Mouse (Mus musculus) embryonic stem cell, embryonic (primary cell): ENCODE results near the gene Mical3.

ENCODE experiments used
- CTCF ChIA-PET, 4 experiments: fragments of 300-600 bp in 2 of 4; fragments of 350-600 bp in 2 of 4; sonication (Branson Sonifier 250); formaldehyde crosslinking; loops; one replicate each; lab custom pipeline; 2022; ENCODE audit warnings: inconsistent platforms in 2 of 4; lab: Charles Lee
- POLR2A ChIA-PET, 4 experiments: fragments of 300-600 bp in 2 of 4; fragments of 350-600 bp in 2 of 4; sonication (Branson Sonifier 250); formaldehyde crosslinking; loops; one replicate each; lab custom pipeline; 2022; ENCODE audit warnings: antibody characterized with exemption in 4 of 4, inconsistent platforms in 1 of 4; lab: Charles Lee

Mical3 gene

DNA sequence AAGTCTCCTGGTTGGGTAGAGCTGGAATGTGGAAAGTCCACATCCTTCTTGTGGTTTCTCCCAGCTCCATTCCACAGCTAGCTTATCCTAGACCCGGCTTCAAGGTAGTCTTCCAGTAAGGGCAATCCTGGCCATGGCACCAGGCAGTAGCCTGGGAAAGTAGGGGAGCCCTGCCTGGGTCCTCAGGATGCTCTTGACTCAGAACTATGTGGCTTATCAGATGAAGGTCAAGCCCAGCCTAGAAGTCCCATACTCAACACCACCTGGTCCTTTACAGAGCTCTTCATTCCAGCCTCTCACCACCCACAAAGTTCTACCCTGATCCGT, 215.2 kb downstream of the Mical3 start:
- CTCF ChIA-PET: interaction anchor here (0.6 to 3.8 kb wide), 26 partner anchors 8 to 1425 kb away, joined by 3 to 29 read pairs (median 6); partner anchors contain the start of genes Mical3 (in 1 of the 4) and Phc1 (in 1 of the 4)
- POLR2A ChIA-PET: interaction anchor here (0.6 to 17.0 kb wide), 38 partner anchors 8 to 518 kb away, joined by 3 to 252 read pairs (median 5); partner anchors contain the start of genes Pex26 (in 2 of the 4), Atp6v1e1 (in 1 of the 4) and Bcl2l13 (in 1 of the 4)

GRCm38 (mm10) chr6:120914911-120915648, 215.7 kb downstream of the Mical3 start:
- CTCF ChIA-PET: interaction anchor here (0.6 to 3.8 kb wide), 36 partner anchors 8 to 1426 kb away, joined by 3 to 29 read pairs (median 5); partner anchors contain the start of genes Mical3 (in 2 of the 4), Pex26 (in 1 of the 4) and Phc1 (in 1 of the 4)
- POLR2A ChIA-PET: interaction anchor here (0.6 to 17.0 kb wide), 42 partner anchors 9 to 805 kb away, joined by 3 to 252 read pairs (median 5); partner anchors contain the start of genes Atp6v1e1 (in 1 of the 4), Bcl2l13 (in 1 of the 4) and Pex26 (in 1 of the 4)

- CTCF ChIA-PET: interaction anchor here (0.6 to 3.8 kb wide), 19 partner anchors 10 to 373 kb away, joined by 3 to 29 read pairs (median 6); partner anchors contain the start of gene Mical3 (in 2 of the 4)
- POLR2A ChIA-PET: interaction anchor here (0.6 to 17.0 kb wide), 21 partner anchors 9 to 253 kb away, joined by 3 to 252 read pairs (median 5); partner anchors contain the start of genes Atp6v1e1 (in 1 of the 4) and Bcl2l13 (in 1 of the 4)
Observed at GRCm38 (mm10) chr6:120914533-120914910, 216.3 kb downstream of the Mical3 start.

GRCm38 (mm10) chr6:120913783-120914182, 217.0 kb downstream of the Mical3 start:
- ChIA-PET POLR2A (interaction anchor here in 2 of 4 experiments (1.4 to 17.0 kb wide), 5 partner anchors 8 to 91 kb away, joined by 3 to 252 read pairs (median 23); partner anchors contain the start of genes Atp6v1e1 (in 1 of the 2) and Bcl2l13 (in 1 of the 2)), CTCF (interaction anchor here in 2 of 4 experiments (1.2 to 3.8 kb wide), 4 partner anchors 10 to 264 kb away, joined by 3 to 16 read pairs (median 8); no protein-coding TSS in a partner anchor)

DNA sequence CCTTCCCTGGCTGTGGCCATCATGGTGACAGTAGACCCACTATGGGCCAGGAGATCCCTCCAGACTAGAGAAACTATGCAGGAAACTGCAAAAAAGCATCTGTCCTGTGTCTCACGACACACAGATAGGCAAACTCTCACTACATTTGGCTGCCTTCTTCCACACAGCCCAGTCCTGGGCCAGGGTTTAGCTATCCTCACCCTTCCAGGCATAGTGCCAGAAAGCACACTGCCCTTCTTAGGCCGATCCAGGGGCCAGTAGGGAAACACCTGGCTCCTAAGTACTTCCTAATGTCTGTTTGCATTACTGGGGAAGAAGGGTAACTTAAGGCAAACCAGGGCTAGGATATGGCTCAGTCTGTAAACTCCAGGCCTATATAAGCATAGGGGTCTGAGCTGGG, 217.9 kb downstream of the Mical3 start:
- ChIA-PET CTCF (interaction anchor here in 1 of 4 experiments (1.2 to 3.8 kb wide), 3 partner anchors 10 to 265 kb away, joined by 3 to 16 read pairs (median 6); no protein-coding TSS in a partner anchor), POLR2A (interaction anchor here in 2 of 4 experiments (0.5 to 17.0 kb wide), 9 partner anchors 8 to 90 kb away, joined by 3 to 252 read pairs (median 5); partner anchors contain the start of genes Atp6v1e1 (in 1 of the 2) and Bcl2l13 (in 1 of the 2))

GRCm38 (mm10) chr6:120911213-120912007, 219.4 kb downstream of the Mical3 start:
- POLR2A ChIA-PET: interaction anchor here in 2 of 4 experiments (0.6 to 17.0 kb wide), 12 partner anchors 8 to 319 kb away, joined by 3 to 252 read pairs (median 4); partner anchors contain the start of gene Atp6v1e1 (in 2 of the 2)
- CTCF ChIA-PET: interaction anchor here in 3 of 4 experiments (0.6 to 1.5 kb wide), 4 partner anchors 8 to 862 kb away, joined by 3 to 7 read pairs (median 4); no protein-coding TSS in a partner anchor

DNA sequence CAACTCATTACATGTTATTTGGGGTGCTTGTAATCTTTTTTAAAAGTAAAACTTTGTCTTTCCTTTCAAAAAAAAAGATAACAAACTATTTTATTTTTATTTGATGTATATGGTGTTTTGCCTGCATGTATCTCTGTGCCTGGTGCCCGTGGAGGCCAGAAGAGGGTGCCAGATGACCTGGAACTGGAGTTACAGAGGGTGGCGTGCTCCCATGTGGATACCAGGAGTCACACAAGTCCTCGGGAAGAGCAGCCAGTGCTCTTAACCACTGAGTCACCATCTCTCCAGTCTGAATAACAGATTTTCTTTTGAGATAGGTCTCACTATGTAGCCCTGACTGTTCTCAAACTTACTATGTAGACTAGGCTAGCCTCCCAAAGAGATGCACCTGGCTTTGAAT, 221.3 kb downstream of the Mical3 start:
- ChIA-PET CTCF (no interaction called here), POLR2A (interaction anchor here in 1 of 4 experiments (19.0 kb wide), 1 partner anchor 9 kb away, joined by 252 read pairs; the partner anchor contains the start of gene Bid)

DNA sequence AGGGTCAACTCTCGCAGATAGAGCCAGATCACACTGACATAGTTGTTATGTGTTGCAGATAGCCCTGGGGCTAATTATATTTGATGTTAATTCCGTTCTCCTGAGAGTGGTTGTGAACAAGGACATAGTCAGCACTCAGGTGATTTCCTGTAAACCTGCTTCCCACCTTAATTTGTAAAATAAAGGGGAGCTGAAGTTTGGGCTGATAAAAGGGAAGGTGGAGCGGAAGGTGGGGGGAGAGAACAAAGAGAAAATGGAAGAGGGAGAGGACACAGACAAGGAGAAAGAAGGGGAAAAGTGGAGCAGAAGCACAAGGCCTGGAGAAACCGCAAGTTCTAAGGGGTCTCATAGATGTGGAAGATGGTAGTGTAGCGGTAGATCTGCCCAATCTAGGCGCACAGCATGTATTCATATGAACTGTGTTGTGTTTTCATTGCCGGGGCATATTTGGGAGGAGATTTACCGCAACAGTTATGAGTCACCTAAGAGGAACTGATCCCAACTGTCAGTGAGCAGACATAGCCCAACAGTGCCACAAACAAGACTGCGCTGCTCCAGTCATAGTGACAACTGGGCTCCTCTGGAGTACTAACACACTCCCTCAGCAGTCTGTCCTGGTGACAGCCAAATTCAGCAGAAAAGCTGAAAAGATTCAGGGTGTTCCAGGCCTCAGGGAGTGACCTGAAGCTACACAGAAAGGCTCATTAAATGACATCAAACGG, 222.8 kb downstream of the Mical3 start:
- ChIA-PET CTCF (interaction anchor here in 2 of 4 experiments (1.2 to 2.6 kb wide), 2 partner anchors 10 kb away, joined by 7 to 13 read pairs; no protein-coding TSS in a partner anchor), POLR2A (interaction anchor here in 2 of 4 experiments (0.6 to 19.0 kb wide), 30 partner anchors 7 to 286 kb away, joined by 3 to 252 read pairs (median 4); partner anchors contain the start of genes Atp6v1e1 (in 2 of the 2) and Bid (in 2 of the 2))

- CTCF ChIA-PET: interaction anchor here (0.6 to 2.6 kb wide), 6 partner anchors 8 to 34 kb away, joined by 3 to 13 read pairs (median 4); no protein-coding TSS in a partner anchor
- POLR2A ChIA-PET: interaction anchor here (0.7 to 19.0 kb wide), 28 partner anchors 8 to 1761 kb away, joined by 3 to 252 read pairs (median 4); partner anchors contain the start of genes Bid (in 4 of the 4), Atp6v1e1 (in 2 of the 4), Bcl2l13 (in 1 of the 4) and Mical3 (in 1 of the 4)
Observed at GRCm38 (mm10) chr6:120906521-120906920, 224.3 kb downstream of the Mical3 start.

- ChIA-PET CTCF (interaction anchor here in 1 of 4 experiments (2.4 kb wide), 1 partner anchor 10 kb away, joined by 29 read pairs; the partner anchor contains the start of gene Bid), POLR2A (interaction anchor here in 2 of 4 experiments (0.6 to 19.0 kb wide), 15 partner anchors 9 to 379 kb away, joined by 3 to 252 read pairs (median 6); partner anchors contain the start of genes Bid (in 2 of the 2) and Atp6v1e1 (in 1 of the 2))
Observed at GRCm38 (mm10) chr6:120905111-120905510, 225.7 kb downstream of the Mical3 start.

GRCm38 (mm10) chr6:120903961-120904360, 226.8 kb downstream of the Mical3 start:
- CTCF ChIA-PET: interaction anchor here (0.6 to 2.4 kb wide), 52 partner anchors 8 to 449 kb away, joined by 3 to 29 read pairs (median 4); partner anchors contain the start of genes Bid (in 2 of the 4), Mical3 (in 2 of the 4) and Atp6v1e1 (in 1 of the 4)
- POLR2A ChIA-PET: interaction anchor here (0.6 to 19.0 kb wide), 25 partner anchors 8 to 290 kb away, joined by 3 to 252 read pairs (median 5); partner anchors contain the start of genes Bid (in 2 of the 4), Atp6v1e1 (in 1 of the 4) and Pex26 (in 1 of the 4)

GRCm38 (mm10) chr6:120903450-120903912, 227.3 kb downstream of the Mical3 start:
- CTCF ChIA-PET: interaction anchor here (0.5 to 2.4 kb wide), 56 partner anchors 9 to 781 kb away, joined by 3 to 29 read pairs (median 4); partner anchors contain the start of genes Bid (in 2 of the 4), Mical3 (in 2 of the 4) and Atp6v1e1 (in 1 of the 4)
- POLR2A ChIA-PET: interaction anchor here (0.6 to 19.0 kb wide), 29 partner anchors 8 to 290 kb away, joined by 3 to 252 read pairs (median 5); partner anchors contain the start of genes Atp6v1e1 (in 2 of the 4), Bid (in 2 of the 4) and Pex26 (in 1 of the 4)

DNA sequence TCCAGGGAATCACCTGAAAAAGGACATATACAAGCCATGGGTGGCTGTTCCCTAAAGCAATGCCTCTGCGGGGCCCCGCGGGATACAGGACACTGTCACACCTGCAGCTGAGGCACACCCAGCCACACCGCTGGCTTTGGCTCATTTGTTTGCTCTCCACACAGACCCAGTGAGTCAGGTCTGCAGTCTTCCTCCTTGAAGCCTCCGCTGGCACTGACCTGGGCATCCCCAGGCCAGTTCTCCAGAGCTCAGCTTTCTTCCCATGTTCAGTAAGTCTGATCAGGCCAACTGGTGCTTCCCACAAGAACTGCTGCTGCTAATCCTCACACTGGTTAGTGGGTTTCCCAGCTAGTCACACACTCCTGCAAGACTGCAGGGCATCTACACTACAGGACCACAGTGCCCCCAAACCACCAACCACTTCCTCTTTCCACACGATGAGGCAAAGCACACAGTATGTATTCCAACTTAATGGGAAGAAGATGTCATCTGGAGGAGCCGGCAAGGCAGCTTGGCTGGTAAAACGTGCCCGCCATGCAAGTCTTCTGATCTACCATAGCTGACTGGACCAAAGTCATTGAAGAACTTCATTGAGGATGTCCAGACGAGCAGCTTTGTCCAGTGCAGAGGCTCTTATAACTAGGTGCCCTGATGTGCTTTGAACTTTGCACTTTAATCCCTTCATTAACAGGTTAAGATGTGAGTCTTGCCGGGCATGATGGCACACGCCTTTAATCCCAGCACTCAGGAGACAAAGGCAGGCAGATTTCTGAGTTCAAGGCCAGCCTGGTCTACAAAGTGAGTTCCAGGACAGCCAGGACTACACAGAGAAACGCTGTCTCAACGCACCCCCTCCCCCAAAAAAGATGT, 228.8 kb downstream of the Mical3 start:
- ChIA-PET CTCF (interaction anchor here in 3 of 4 experiments (0.7 to 1.8 kb wide), 4 partner anchors 9 to 363 kb away, joined by 3 to 8 read pairs (median 4); partner anchors contain the start of gene Bid (in 1 of the 3)), POLR2A (interaction anchor here in 2 of 4 experiments (0.9 to 19.0 kb wide), 10 partner anchors 10 to 363 kb away, joined by 3 to 252 read pairs (median 4); partner anchors contain the start of genes Bid (in 2 of the 2) and Atp6v1e1 (in 1 of the 2))

GRCm38 (mm10) chr6:120898188-120898833, 232.5 kb downstream of the Mical3 start:
- CTCF ChIA-PET: interaction anchor here (0.5 to 2.4 kb wide), 53 partner anchors 8 to 876 kb away, joined by 3 to 16 read pairs (median 4); partner anchors contain the start of genes Mical3 (in 2 of the 4), Bid (in 1 of the 4), Pex26 (in 1 of the 4) and Tmem121b (in 1 of the 4)
- POLR2A ChIA-PET: interaction anchor here in 3 of 4 experiments (0.5 to 19.0 kb wide), 23 partner anchors 9 to 296 kb away, joined by 3 to 252 read pairs (median 3); partner anchors contain the start of genes Bid (in 2 of the 3), Atp6v1e1 (in 1 of the 3) and Bcl2l13 (in 1 of the 3)
